Mouse (Mus musculus) cerebellum, adult 2 months (tissue): ENCODE measurements around the gene Smo.

ENCODE experiments used
- CTCF ChIP-seq: fragments of 200-500 bp; IDR thresholded peaks from 2 replicates; pipeline ENCODE4 v1.5.1; 2011; ENCODE audit warnings: low read depth, mild to moderate bottlenecking, control low read depth, low read length, moderate library complexity, borderline replicate concordance; ENCODE audit not compliant: insufficient read depth
- POLR2A ChIP-seq: fragments of 200-500 bp; IDR thresholded peaks from 2 replicates; pipeline ENCODE4 v1.6.1; 2011; ENCODE audit warnings: low read length, control low read depth, borderline replicate concordance; ENCODE audit not compliant: insufficient read depth

DNA sequence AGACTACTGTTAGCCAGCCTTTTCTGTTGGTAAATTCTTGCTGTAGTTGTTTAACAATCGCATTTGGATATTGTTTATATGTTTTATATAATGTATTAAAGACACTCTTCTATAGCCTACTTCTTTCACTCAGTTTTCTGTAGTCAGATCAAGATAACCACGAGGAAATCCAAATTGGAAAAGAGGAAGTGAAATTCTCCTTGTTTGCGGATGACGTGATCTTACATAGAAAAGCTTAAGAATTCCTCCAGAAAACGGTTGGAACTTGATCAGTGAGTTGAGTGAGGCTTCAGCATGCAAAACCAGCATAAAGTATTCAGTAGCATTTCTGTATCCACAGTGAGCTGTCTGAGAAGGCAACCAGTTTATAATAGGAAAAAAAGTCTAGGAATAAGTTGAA, 50.5 kb downstream of the Smo start:
- TF ChIP-seq POLR2A (no peak), CTCF (no peak)
